ENCODE assay signal across 8 mouse cellular contexts in the genomic region with DNA sequence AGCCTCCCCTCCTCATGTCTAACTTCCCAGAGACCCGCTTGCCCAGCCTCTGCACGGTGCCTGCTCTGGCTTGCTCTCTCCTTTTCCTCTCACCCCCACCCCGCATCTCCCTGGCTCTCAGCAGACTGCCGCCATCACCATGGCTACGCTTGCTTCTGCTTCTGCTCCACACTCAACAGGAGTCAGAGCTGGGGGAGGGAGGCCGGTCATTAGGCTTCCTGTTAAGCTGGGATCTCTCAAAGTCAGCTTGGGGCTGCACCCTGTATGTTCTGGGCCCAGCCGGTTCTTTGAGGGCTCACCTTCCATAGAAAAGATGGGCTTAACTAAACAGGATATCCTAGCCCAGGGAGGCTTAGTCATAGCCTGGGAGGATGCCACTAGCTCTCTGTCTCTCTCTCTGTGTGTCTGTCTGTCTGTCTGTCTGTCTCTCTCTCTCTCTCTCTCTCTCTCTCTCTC.
DNase-seq lines count a peak whose midpoint lies in the region; ATAC-seq lines count a peak whose summit lies in the region.

No protein-coding gene starts in this region.

- H3K4me2 ChIP-seq in hindbrain, embryonic 16.5 days (ENCODE audit: low read length): peak overlapping the region; percentile 25; the same call in 1 of the 2 replicates

- peak; percentile 96 for ATAC-seq in hindbrain, embryonic 16.5 days

- H3K9ac ChIP-seq in hindbrain, embryonic 16.5 days (ENCODE audit: low read depth, low read length): peak overlapping the region; percentile 49

- 0 out of 2 replicates have a peak, but pooled peaks cover 7% of the 10 kb centered on the region for H3K27me3 ChIP-seq in forebrain, embryonic 10.5 days (ENCODE audit: poor library complexity, severe bottlenecking)
- H3K27me3 ChIP-seq in hindbrain, embryonic 16.5 days (replicated peaks; ENCODE audit: control insufficient read depth, insufficient read depth, low read length): no peaks in the 10 kb centered on the region
- peaks cover 32% of the 10 kb centered on the region for H3K27me3 ChIP-seq in midbrain, embryonic 10.5 days (ENCODE audit: low read depth, poor library complexity, severe bottlenecking)
- no peaks in the 10 kb centered on the region for H3K27me3 ChIP-seq in splenic B cell, adult 2 months (ENCODE audit: control insufficient read depth, insufficient read depth, low read length, poor library complexity, severe bottlenecking)

- no peaks in the 10 kb centered on the region for H3K9me3 ChIP-seq in forebrain, embryonic 10.5 days
- H3K9me3 ChIP-seq in hindbrain, embryonic 16.5 days (ENCODE audit: control insufficient read depth, low read length): no peaks in the 10 kb centered on the region
- no peaks in the 10 kb centered on the region for H3K9me3 ChIP-seq in midbrain, embryonic 10.5 days (replicated peaks)

- H3K36me3 ChIP-seq in forebrain, embryonic 10.5 days (replicated peaks): no peaks in the 10 kb centered on the region
- H3K36me3 ChIP-seq in hindbrain, embryonic 16.5 days (ENCODE audit: control insufficient read depth, insufficient read depth, low read length): no peaks in the 10 kb centered on the region
- no peaks in the 10 kb centered on the region for H3K36me3 ChIP-seq in midbrain, embryonic 10.5 days
- no peaks in the 10 kb centered on the region for H3K36me3 ChIP-seq in splenic B cell, adult 2 months (ENCODE audit: control insufficient read depth, insufficient read depth, low read length, poor library complexity, severe bottlenecking)

- peak; percentile 62 for DNase-seq in CD4-positive, CD25-positive, alpha-beta regulatory T cell, adult 2 months (ENCODE audit: low read depth, low spot score)
- peak; percentile 10 for DNase-seq in T-cell, adult 2 months (ENCODE audit: low spot score)
- DNase-seq in forebrain, embryonic 10.5 days (ENCODE audit: extremely low spot score, low spot score): peak; percentile 54
- DNase-seq in left cerebral cortex, postnatal 10 days (ENCODE audit: extremely low spot score in 1 of 2, low spot score in 2 of 2): peak; percentile 64 to 83
- DNase-seq in midbrain, embryonic 10.5 days (ENCODE audit: low spot score): peak; percentile 73
- DNase-seq in splenic B cell, adult 2 months (ENCODE audit: low read depth, low spot score): peak; percentile 46
- no peak for DNase-seq in spleen, adult 12 weeks (ENCODE audit: low spot score)

- H3K4me3 ChIP-seq in forebrain, embryonic 10.5 days: peak overlapping the region; percentile 6; the same call in 1 of the 2 replicates
- no peak overlapping the region for H3K4me3 ChIP-seq in hindbrain, embryonic 16.5 days (ENCODE audit: low read length)
- H3K4me3 ChIP-seq in midbrain, embryonic 10.5 days: peak overlapping the region; percentile 32; the same call in 1 of the 2 replicates

- intact Hi-C loops in left cerebral cortex, postnatal 10 days (cut with DNase I): no loop called here

- H3K27ac ChIP-seq in forebrain, embryonic 10.5 days: peak overlapping the region; percentile 59
- peak overlapping the region; percentile 31 for H3K27ac ChIP-seq in hindbrain, embryonic 16.5 days (ENCODE audit: low read depth, low read length)
- peak overlapping the region; percentile 67 for H3K27ac ChIP-seq in midbrain, embryonic 10.5 days (replicated peaks)

- H3K4me1 ChIP-seq in forebrain, embryonic 10.5 days: peaks cover 36% of the 10 kb centered on the region
- H3K4me1 ChIP-seq in hindbrain, embryonic 16.5 days (ENCODE audit: control insufficient read depth, insufficient read depth, low read depth, low read length): peaks cover 12% of the 10 kb centered on the region
- H3K4me1 ChIP-seq in midbrain, embryonic 10.5 days: peaks cover 38% of the 10 kb centered on the region

- WGBS in forebrain, embryonic 10.5 days: 14% methylated on average over 7 of the region's 7 CpGs
- WGBS in hindbrain, embryonic 16.5 days: 4% methylated on average over 7 of the region's 7 CpGs
- WGBS in midbrain, embryonic 10.5 days: 3% methylated on average over 7 of the region's 7 CpGs
